Mouse (Mus musculus): ENCODE results near the gene Gm2696.
A peak's percentile ranks its signal among the peaks of the same experiment; 100 is the strongest.
"Not testable (repeated sequence)": the region's sequence is repeated elsewhere in the genome, so short reads cannot be mapped to it uniquely, and the experiment has no call there.

Gene Gm2696

GRCm38 (mm10) chr10:77814382-77814781, at the start of gene Gm2696:
Gene Gm2696 (plus strand): TSS chr10:77814682.
- DNase-seq (ENCODE audit: low spot score), result no peak

- no peak for DNase-seq (ENCODE audit: low spot score)
These were observed 44.8 kb upstream of the Gm2696 start for GRCm38 (mm10) chr10:77769727-77770126.

DNA sequence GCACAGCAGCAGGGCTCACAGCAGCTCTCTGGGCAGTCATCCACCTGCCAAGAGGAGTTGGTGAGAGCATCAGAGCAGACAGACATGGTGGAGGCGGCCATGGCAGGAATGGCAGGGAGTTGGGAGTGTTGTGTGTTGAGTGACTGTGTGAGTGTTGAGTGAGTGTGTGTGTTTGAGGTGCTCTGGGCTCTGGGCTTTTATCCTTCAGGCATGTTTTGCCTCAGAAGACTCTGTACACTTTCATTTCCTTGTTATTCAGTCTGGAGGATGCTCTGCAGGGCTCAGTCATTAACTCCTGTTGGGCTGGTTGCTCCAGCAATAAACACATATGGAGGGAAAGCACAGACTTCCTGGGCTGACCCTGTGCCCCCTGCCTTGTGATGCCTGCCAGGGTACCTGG, 43.3 kb upstream of the Gm2696 start, which contains the start of gene Gm3238:
Gm3238 (minus strand) TSS at position 101 of the 400 bp plus-strand sequence.
- not testable (repeated sequence) for DNase-seq (ENCODE audit: low spot score)

DNA sequence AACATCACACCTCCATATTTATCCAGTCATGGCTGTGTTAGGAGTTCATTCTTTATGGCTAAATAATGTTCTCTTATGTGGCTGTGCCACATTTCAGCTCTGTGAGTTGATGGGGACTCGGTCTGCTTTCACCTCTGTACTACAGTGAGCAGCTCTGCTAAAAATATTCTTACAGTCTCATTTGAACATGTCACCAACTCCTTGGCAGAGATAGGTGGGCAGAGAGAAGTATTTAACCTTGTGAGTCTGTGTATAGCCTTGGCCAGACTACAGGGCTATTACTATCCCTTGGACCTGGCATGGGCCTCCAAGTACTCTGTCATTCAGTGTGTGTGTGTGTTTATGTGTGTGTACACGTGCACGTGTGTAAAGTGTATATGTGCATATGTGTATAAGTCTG, 42.3 kb upstream of the Gm2696 start:
- DNase-seq (ENCODE audit: low spot score), result not testable (repeated sequence)

DNA sequence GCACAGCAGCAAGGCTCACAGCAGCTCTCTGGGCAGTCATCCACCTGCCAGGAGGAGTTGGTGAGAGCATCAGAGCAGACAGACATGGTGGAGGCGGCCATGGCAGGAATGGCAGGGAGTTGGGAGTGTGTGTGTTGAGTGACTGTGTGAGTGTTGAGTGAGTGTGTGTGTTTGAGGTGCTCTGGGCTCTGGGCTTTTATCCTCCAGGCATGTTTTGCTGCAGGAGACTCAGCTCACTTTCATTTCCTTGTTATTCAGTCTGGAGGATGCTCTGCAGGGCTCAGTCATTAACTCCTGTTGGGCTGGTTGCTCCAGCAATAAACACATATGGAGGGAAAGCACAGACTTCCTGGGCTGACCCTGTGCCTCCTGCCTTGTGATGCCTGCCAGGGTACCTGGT, 37.6 kb upstream of the Gm2696 start, which contains the start of gene Gm7138:
Gm7138 (minus strand) TSS at position 101 of the 400 bp plus-strand sequence.
- not testable (repeated sequence) for DNase-seq (ENCODE audit: low spot score)

DNA sequence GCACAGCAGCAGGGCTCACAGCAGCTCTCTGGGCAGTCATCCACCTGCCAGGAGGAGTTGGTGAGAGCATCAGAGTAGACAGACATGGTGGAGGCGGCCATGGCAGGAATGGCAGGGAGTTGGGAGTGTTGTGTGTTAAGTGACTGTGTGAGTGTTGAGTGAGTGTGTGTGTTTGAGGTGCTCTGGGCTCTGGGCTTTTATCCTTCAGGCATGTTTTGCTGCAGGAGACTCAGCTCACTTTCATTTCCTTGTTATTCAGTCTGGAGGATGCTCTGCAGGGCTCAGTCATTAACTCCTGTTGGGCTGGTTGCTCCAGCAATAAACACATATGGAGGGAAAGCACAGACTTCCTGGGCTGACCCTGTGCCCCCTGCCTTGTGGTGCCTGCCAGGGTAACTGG, 32.0 kb upstream of the Gm2696 start, which contains the start of gene Gm3250:
Gm3250 (minus strand) TSS at position 101 of the 400 bp plus-strand sequence.
- DNase-seq (ENCODE audit: low spot score), result not testable (repeated sequence)

DNA sequence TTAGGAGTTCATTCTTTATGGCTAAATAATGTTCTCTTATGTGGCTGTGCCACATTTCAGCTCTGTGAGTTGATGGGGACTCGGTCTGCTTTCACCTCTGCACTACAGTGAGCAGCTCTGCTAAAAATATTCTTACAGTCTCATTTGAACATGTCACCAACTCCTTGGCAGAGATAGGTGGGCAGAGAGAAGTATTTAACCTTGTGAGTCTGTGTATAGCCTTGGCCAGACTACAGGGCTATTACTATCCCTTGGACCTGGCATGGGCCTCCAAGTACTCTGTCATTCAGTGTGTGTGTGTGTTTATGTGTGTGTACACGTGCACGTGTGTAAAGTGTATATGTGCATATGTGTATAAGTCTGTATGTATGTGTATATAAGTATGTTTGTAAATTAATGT, 31.1 kb upstream of the Gm2696 start:
- DNase-seq (ENCODE audit: low spot score), result not testable (repeated sequence)

GRCm38 (mm10) chr10:77787876-77788275, 26.6 kb upstream of the Gm2696 start, which contains the start of gene Gm7137:
Gene Gm7137 (minus strand): TSS chr10:77788200.
- not testable (repeated sequence) for DNase-seq (ENCODE audit: low spot score)

DNA sequence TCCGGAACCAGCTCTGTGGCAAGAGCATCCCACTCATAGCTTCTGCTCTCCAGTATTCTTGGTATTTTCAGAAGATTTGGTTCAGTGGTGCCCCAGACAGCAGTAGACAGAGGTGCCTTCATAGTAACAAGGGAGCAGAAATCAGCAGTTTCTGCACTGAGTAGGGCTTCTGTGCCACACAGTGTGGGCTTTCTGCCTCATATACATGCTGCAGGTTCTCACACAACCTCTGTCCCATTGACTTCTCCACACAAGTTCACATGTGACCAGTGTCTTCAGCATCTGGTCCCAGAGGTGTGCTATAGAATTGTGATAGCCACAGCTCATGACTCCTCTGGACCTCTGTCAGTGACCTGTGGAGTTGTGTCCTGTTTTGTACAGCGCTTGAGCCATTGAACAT, 25.9 kb upstream of the Gm2696 start:
- DNase-seq (ENCODE audit: low spot score), result no peak

DNA sequence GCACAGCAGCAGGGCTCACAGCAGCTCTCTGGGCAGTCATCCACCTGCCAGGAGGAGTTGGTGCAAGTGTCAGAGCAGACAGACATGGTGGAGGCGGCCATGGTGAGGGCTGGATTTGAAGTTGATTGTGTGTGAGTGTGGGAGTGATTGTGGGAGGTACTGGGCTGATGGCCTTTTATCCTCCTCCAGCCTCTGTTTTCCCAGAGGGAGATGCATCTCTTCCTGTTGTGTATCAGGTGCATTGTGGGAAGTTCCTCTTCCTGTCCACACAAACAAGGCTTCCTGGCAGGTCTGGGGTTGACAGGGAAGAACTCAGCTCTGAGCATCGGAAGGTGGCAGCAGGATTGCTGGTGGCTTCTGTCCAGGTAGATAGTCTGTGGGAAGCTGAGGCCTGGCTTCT, 19.5 kb upstream of the Gm2696 start, which contains the start of gene Gm9639:
Gm9639 (minus strand) TSS at position 101 of the 400 bp plus-strand sequence.
- no peak for DNase-seq (ENCODE audit: low spot score)

GRCm38 (mm10) chr10:77797677-77798076, 16.8 kb upstream of the Gm2696 start:
- DNase-seq (ENCODE audit: low spot score), result no peak

- not testable (repeated sequence) for DNase-seq (ENCODE audit: low spot score)
These were observed 16.1 kb upstream of the Gm2696 start for GRCm38 (mm10) chr10:77798164-77798920.

DNA sequence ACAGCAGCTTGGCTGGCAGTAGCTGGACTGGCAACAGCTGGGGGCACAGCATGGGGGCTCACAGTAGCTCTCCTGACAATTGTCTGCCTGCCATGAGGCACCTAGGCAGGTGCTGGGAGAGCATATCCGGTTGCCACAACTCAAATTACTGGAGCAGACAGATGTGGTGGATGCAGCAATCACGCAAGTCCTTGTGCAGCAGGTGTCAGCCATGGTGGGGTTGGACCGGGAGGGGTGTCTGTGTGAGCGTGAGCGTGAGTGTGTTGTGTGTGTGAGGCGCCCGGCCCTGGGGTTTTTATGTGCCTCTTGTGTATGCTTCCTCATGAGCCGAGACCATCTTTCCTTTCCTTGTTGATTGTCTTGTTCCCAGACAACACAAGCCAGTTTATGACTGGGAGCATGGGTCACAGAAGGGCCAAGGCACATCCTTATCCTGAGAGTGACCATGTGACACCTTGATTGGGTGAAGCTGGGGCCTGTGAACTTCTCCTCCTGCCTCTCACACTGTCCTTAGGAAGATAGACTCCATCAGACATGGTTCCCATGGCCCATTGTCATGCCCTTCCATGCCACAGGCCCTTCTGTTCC, 15.5 kb upstream of the Gm2696 start, which contains the start of gene Gm19668:
Gm19668 (minus strand) TSS at position 213 of the 588 bp plus-strand sequence.
- DNase-seq (ENCODE audit: low spot score), result no peak

- DNase-seq (ENCODE audit: low spot score), result no peak
These were observed 10.4 kb upstream of the Gm2696 start for GRCm38 (mm10) chr10:77804095-77804494.

GRCm38 (mm10) chr10:77811743-77812142, 2.7 kb upstream of the Gm2696 start, which contains the start of gene Gm9507:
Gene Gm9507 (minus strand): TSS chr10:77811843.
- DNase-seq (ENCODE audit: low spot score), result no peak

GRCm38 (mm10) chr10:77815514-77815913, 1.0 kb downstream of the Gm2696 start:
- no peak for DNase-seq (ENCODE audit: low spot score)

DNA sequence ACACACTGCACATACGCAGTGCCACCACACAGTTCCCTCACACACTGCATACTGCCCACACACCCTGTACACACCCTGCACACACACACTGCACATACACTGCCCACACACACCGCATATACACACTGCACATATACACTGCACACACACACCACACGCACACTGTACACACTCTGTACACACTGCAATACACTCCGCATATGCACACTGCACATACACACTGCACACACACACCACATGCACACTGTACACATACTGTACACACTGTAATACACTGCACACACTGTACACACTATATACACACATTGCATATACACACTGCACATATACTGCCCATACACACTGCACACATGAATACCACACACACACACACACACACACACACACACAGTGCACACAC, 4.0 kb downstream of the Gm2696 start:
- DNase-seq (ENCODE audit: low spot score), result no peak

GRCm38 (mm10) chr10:77819203-77819602, 4.7 kb downstream of the Gm2696 start:
- no peak for DNase-seq (ENCODE audit: low spot score)

- DNase-seq (ENCODE audit: low spot score), result no peak
These were observed 12.5 kb downstream of the Gm2696 start, which contains the start of gene Krtap10-4 for GRCm38 (mm10) chr10:77826951-77827350. Gene Krtap10-4 (minus strand): TSS chr10:77827095.

DNA sequence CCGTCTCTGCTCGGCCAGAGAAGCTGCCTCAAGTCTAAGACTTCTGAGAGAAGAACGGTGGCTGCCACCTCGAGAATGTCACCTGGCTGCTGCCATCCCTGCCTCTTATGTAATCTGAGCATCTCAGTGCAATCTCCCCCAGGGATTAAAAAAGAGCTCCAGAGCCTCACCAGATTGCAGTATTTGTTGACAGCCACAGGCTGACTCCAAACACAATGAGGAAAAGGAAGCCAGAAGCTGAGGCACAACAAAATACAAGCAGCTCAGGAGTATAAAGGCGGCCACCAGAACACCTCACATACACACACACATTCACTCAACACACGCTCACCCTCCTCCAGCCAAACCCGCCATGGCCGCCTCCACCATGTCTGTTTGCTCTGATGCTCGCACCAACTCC, 21.2 kb downstream of the Gm2696 start, which contains the start of gene Krtap10-10:
Krtap10-10 (plus strand) TSS at position 301 of the 400 bp plus-strand sequence.
- DNase-seq (ENCODE audit: low spot score), result no peak

- DNase-seq (ENCODE audit: low spot score), result peak; percentile 54
These were observed 24.5 kb downstream of the Gm2696 start for GRCm38 (mm10) chr10:77839006-77839405.

GRCm38 (mm10) chr10:77846503-77846902, 32.0 kb downstream of the Gm2696 start, which contains the start of gene Gm36176:
Gene Gm36176 (plus strand): TSS chr10:77846803.
- no peak for DNase-seq (ENCODE audit: low spot score)

DNA sequence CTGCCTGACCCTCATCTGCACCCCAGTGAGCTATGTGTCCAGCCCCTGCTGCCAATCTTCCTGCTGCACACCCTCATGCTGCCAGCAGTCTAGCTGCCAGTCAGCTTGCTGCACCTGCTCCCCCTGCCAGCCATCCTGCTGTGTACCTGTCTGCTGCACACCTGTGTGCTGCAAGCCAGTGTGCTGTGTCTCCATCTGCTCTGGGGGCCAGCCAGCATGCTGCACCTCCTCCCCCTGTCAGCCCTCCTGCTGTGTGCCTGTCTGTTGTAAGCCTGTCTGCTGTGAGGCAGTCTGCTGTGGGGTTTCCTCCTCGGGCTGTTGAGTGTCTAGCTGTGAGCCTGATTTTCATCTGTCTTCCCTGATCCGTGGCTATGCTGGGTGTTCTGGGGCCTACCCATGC, 32.5 kb downstream of the Gm2696 start:
- no peak for DNase-seq (ENCODE audit: low spot score)
